Mouse (Mus musculus): ENCODE results near the gene Ackr2. TPM values are rescaled to one million over a fixed set of nuclear protein-coding genes. Genes with fewer than 3 reads are reported as not detected.

The Ackr2 gene
- polyA plus RNA-seq, 1 experiment from 2014 or later: 3.0 TPM

GRCm38 (mm10) chr9:121869973-121870515 is 28.1 kb upstream of the Ackr2 start:
- no peaks in the 10 kb centered on the region for H3K36me3 ChIP-seq
- 0 out of 2 replicates have a peak, but pooled peaks cover 4% of the 10 kb centered on the region for H3K4me1 ChIP-seq (replicated peaks)
- no peak overlapping the region for H3K9ac ChIP-seq
- H3K4me3 ChIP-seq: no peak overlapping the region
- no peaks in the 10 kb centered on the region for H3K9me3 ChIP-seq
- H3K27me3 ChIP-seq: no peaks in the 10 kb centered on the region
- ATAC-seq (ENCODE audit: low FRiP score, low read depth): no peak
- 47% methylated on average over 4 of the region's 4 CpGs for WGBS
- H3K27ac ChIP-seq (replicated peaks): no peak overlapping the region
- no peak overlapping the region for H3K4me2 ChIP-seq

- Histone ChIP-seq H3K9me3 (no peaks in the 10 kb centered on the region), H3K27me3 (no peaks in the 10 kb centered on the region), H3K4me1 (replicated peaks) (no peaks in the 10 kb centered on the region), H3K27ac (replicated peaks) (no peak overlapping the region), H3K4me3 (no peak overlapping the region), H3K4me2 (no peak overlapping the region), H3K36me3 (no peaks in the 10 kb centered on the region), H3K9ac (no peak overlapping the region)
- ATAC-seq (ENCODE audit: low FRiP score, low read depth): no peak
- 91% methylated on average over 2 of the region's 2 CpGs for WGBS
Observed at GRCm38 (mm10) chr9:121872062-121872683, 26.0 kb upstream of the Ackr2 start.

GRCm38 (mm10) chr9:121873578-121873977 is 24.6 kb upstream of the Ackr2 start:
- Histone ChIP-seq H3K9me3 (no peaks in the 10 kb centered on the region), H3K4me3 (no peak overlapping the region), H3K4me2 (no peak overlapping the region), H3K9ac (no peak overlapping the region), H3K27me3 (0 out of 2 replicates have a peak, but pooled peaks cover 3% of the 10 kb centered on the region), H3K36me3 (no peaks in the 10 kb centered on the region), H3K4me1 (replicated peaks) (no peaks in the 10 kb centered on the region), H3K27ac (replicated peaks) (no peak overlapping the region)
- ATAC-seq (ENCODE audit: low FRiP score, low read depth): no peak

GRCm38 (mm10) chr9:121877052-121877740 is 21.0 kb upstream of the Ackr2 start:
- H3K4me1 ChIP-seq (replicated peaks): no peaks in the 10 kb centered on the region
- no peak overlapping the region for H3K9ac ChIP-seq
- H3K27me3 ChIP-seq: 0 out of 2 replicates have a peak, but pooled peaks cover 3% of the 10 kb centered on the region
- no peaks in the 10 kb centered on the region for H3K9me3 ChIP-seq
- no peaks in the 10 kb centered on the region for H3K36me3 ChIP-seq
- no peak for ATAC-seq (ENCODE audit: low FRiP score, low read depth)
- 16% methylated on average over 3 of the region's 3 CpGs for WGBS
- H3K27ac ChIP-seq (replicated peaks): no peak overlapping the region
- no peak overlapping the region for H3K4me2 ChIP-seq
- no peak overlapping the region for H3K4me3 ChIP-seq

- no peak overlapping the region for H3K27ac ChIP-seq (replicated peaks)
- no peaks in the 10 kb centered on the region for H3K36me3 ChIP-seq
- no peak for ATAC-seq (ENCODE audit: low FRiP score, low read depth)
- no peak overlapping the region for H3K4me3 ChIP-seq
- H3K4me2 ChIP-seq: peak overlapping the region; percentile 44
- 0 out of 2 replicates have a peak, but pooled peaks cover 3% of the 10 kb centered on the region for H3K27me3 ChIP-seq
- 27% methylated on average over 14 of the region's 14 CpGs for whole genome bisulfite sequencing
- no peaks in the 10 kb centered on the region for H3K9me3 ChIP-seq
- no peak overlapping the region for H3K9ac ChIP-seq
- H3K4me1 ChIP-seq (replicated peaks): no peaks in the 10 kb centered on the region
Observed at GRCm38 (mm10) chr9:121880840-121881239, 17.3 kb upstream of the Ackr2 start.

- Histone ChIP-seq H3K9ac (no peak overlapping the region), H3K4me3 (no peak overlapping the region), H3K4me1 (replicated peaks) (no peaks in the 10 kb centered on the region), H3K27me3 (0 out of 2 replicates have a peak, but pooled peaks cover 3% of the 10 kb centered on the region), H3K4me2 (no peak overlapping the region), H3K36me3 (no peaks in the 10 kb centered on the region), H3K27ac (replicated peaks) (no peak overlapping the region), H3K9me3 (no peaks in the 10 kb centered on the region)
- WGBS: 78% methylated on average over 6 of the region's 6 CpGs
- ATAC-seq (ENCODE audit: low FRiP score, low read depth): no peak
Observed at GRCm38 (mm10) chr9:121881301-121881700, 16.9 kb upstream of the Ackr2 start.

- Histone ChIP-seq H3K36me3 (no peaks in the 10 kb centered on the region), H3K9ac (no peak overlapping the region), H3K27me3 (0 out of 2 replicates have a peak, but pooled peaks cover 3% of the 10 kb centered on the region), H3K4me2 (no peak overlapping the region), H3K9me3 (no peaks in the 10 kb centered on the region), H3K4me1 (replicated peaks) (no peaks in the 10 kb centered on the region), H3K4me3 (no peak overlapping the region), H3K27ac (replicated peaks) (no peak overlapping the region)
- ATAC-seq (ENCODE audit: low FRiP score, low read depth): no peak
- WGBS: 78% methylated on average over 7 of the region's 7 CpGs
Observed at GRCm38 (mm10) chr9:121882015-121882457, 16.1 kb upstream of the Ackr2 start.

GRCm38 (mm10) chr9:121889927-121890440 is 8.2 kb upstream of the Ackr2 start:
- H3K4me3 ChIP-seq: no peak overlapping the region
- no peak overlapping the region for H3K27ac ChIP-seq (replicated peaks)
- no peak for ATAC-seq (ENCODE audit: low FRiP score, low read depth)
- no peak overlapping the region for H3K4me2 ChIP-seq
- no peak overlapping the region for H3K9ac ChIP-seq
- 83% methylated on average over 4 of the region's 4 CpGs for WGBS
- no peaks in the 10 kb centered on the region for H3K36me3 ChIP-seq
- H3K9me3 ChIP-seq: no peaks in the 10 kb centered on the region
- no peaks in the 10 kb centered on the region for H3K27me3 ChIP-seq
- H3K4me1 ChIP-seq (replicated peaks): no peaks in the 10 kb centered on the region

GRCm38 (mm10) chr9:121890441-121890941 is 7.7 kb upstream of the Ackr2 start:
- H3K27me3 ChIP-seq: no peaks in the 10 kb centered on the region
- ATAC-seq (ENCODE audit: low FRiP score, low read depth): no peak
- peak overlapping the region; percentile 15; the same call in 1 of the 2 replicates for H3K4me2 ChIP-seq
- H3K9ac ChIP-seq: no peak overlapping the region
- no peaks in the 10 kb centered on the region for H3K4me1 ChIP-seq (replicated peaks)
- H3K9me3 ChIP-seq: no peaks in the 10 kb centered on the region
- WGBS: 33% methylated on average over 18 of the region's 18 CpGs
- no peak overlapping the region for H3K4me3 ChIP-seq
- no peaks in the 10 kb centered on the region for H3K36me3 ChIP-seq
- H3K27ac ChIP-seq (replicated peaks): no peak overlapping the region

GRCm38 (mm10) chr9:121891301-121891700 is 6.9 kb upstream of the Ackr2 start:
- no peak overlapping the region for H3K27ac ChIP-seq (replicated peaks)
- no peak for ATAC-seq (ENCODE audit: low FRiP score, low read depth)
- H3K9ac ChIP-seq: no peak overlapping the region
- no peak overlapping the region for H3K4me2 ChIP-seq
- H3K9me3 ChIP-seq: no peaks in the 10 kb centered on the region
- H3K36me3 ChIP-seq: no peaks in the 10 kb centered on the region
- WGBS: 93% methylated on average over 9 of the region's 9 CpGs
- no peaks in the 10 kb centered on the region for H3K4me1 ChIP-seq (replicated peaks)
- H3K27me3 ChIP-seq: no peaks in the 10 kb centered on the region
- no peak overlapping the region for H3K4me3 ChIP-seq

- no peak for ATAC-seq (ENCODE audit: low FRiP score, low read depth)
- H3K4me3 ChIP-seq: no peak overlapping the region
Observed at GRCm38 (mm10) chr9:121892057-121892687, 6.0 kb upstream of the Ackr2 start.

GRCm38 (mm10) chr9:121894447-121894846 is 3.7 kb upstream of the Ackr2 start:
- H3K27ac ChIP-seq (replicated peaks): no peak overlapping the region

More at GRCm38 (mm10) chr9:121892057-121892687, 6.0 kb upstream of the Ackr2 start:
- no peaks in the 10 kb centered on the region for H3K36me3 ChIP-seq
- no peaks in the 10 kb centered on the region for H3K9me3 ChIP-seq
- H3K27ac ChIP-seq (replicated peaks): no peak overlapping the region
- no peak overlapping the region for H3K9ac ChIP-seq
- H3K4me2 ChIP-seq: no peak overlapping the region
- WGBS: 86% methylated on average over 12 of the region's 12 CpGs
- H3K27me3 ChIP-seq: no peaks in the 10 kb centered on the region
- no peaks in the 10 kb centered on the region for H3K4me1 ChIP-seq (replicated peaks)

More at GRCm38 (mm10) chr9:121894447-121894846, 3.7 kb upstream of the Ackr2 start:
- Histone ChIP-seq H3K36me3 (no peaks in the 10 kb centered on the region), H3K4me3 (no peak overlapping the region), H3K9ac (no peak overlapping the region), H3K27me3 (no peaks in the 10 kb centered on the region), H3K4me1 (replicated peaks) (no peaks in the 10 kb centered on the region), H3K4me2 (no peak overlapping the region), H3K9me3 (no peaks in the 10 kb centered on the region)
- 88% methylated on average over 7 of the region's 7 CpGs for WGBS
- no peak for ATAC-seq (ENCODE audit: low FRiP score, low read depth)
